Mouse (Mus musculus): ENCODE data around the gene Med13l.

The Med13l gene

GRCm38 (mm10) chr5:118691025-118691709, 130.7 kb downstream of the Med13l start:
- DNase-seq (ENCODE audit: low read depth, low spot score) = no peak

GRCm38 (mm10) chr5:118691710-118692040, 131.2 kb downstream of the Med13l start:
- DNase-seq (ENCODE audit: low read depth, low spot score) = no peak

- DNase-seq (ENCODE audit: low read depth, low spot score) = no peak
Measured at GRCm38 (mm10) chr5:118693996-118694395, 133.5 kb downstream of the Med13l start.

GRCm38 (mm10) chr5:118697073-118697472, 136.6 kb downstream of the Med13l start:
- no peak for DNase-seq (ENCODE audit: low read depth, low spot score)

- DNase-seq (ENCODE audit: low read depth, low spot score) = no peak
Measured at GRCm38 (mm10) chr5:118700978-118701377, 140.5 kb downstream of the Med13l start.

GRCm38 (mm10) chr5:118702674-118703073, 142.2 kb downstream of the Med13l start:
- DNase-seq (ENCODE audit: low read depth, low spot score) = no peak

DNA sequence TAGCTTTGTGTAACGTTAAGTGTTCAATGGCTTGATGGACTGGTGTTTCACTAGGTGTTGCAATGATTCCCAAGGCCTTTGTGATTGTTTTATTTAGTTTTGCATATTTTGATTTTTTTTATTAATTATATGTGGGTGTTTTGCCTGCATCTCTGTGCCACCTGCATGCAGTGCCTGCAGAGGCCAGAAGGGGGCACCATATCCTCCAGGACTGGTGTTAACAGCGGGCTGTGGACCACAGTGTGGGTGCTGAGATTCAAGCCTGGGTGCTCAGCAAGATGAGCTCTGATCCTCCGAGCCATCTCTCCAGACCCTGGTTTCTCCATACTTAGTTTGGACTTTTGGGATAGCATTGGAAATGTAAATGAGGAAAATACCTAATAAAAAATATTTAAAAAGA, 143.7 kb downstream of the Med13l start:
- DNase-seq (ENCODE audit: low read depth, low spot score) = no peak

- DNase-seq (ENCODE audit: low read depth, low spot score) = no peak
Measured at GRCm38 (mm10) chr5:118704960-118705359, 144.5 kb downstream of the Med13l start.

DNA sequence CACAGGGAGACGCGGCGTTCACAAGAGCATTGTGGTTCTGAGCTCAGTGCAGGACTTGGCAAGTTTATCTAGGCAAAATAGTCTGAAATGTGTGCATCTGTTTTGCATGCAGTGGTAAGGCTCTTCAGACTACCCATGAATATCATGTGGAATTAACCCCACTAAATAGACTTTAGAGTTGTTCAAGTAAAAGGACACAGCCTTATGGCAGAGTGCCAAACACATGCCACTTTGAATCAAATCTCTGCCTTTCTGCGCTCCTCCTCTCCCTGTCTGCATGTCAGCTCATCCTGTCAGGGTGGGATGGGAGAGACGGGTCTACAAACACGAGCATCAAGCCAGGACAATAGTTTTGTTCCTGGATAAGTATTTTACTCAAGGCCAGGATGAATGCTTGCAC, 145.5 kb downstream of the Med13l start:
- no peak for DNase-seq (ENCODE audit: low read depth, low spot score)

DNA sequence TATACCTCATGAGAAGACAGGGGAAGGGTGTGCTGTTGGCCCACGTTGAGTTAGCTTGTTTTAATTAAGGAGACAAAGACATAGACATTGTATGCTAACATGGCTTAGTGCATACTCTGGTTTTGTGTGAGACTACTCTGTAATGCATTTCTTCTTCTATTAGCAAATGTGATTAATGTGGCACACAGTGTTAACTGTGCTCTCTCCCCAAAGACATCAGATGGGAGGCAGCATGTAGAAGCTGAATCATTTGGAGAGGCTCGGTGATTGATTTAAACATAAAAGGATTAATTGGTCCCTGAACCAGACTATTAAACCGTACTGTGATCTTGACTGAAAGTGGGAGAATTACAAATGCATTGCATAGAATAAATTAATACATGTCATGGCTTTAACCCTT, 145.9 kb downstream of the Med13l start:
- no peak for DNase-seq (ENCODE audit: low read depth, low spot score)

DNA sequence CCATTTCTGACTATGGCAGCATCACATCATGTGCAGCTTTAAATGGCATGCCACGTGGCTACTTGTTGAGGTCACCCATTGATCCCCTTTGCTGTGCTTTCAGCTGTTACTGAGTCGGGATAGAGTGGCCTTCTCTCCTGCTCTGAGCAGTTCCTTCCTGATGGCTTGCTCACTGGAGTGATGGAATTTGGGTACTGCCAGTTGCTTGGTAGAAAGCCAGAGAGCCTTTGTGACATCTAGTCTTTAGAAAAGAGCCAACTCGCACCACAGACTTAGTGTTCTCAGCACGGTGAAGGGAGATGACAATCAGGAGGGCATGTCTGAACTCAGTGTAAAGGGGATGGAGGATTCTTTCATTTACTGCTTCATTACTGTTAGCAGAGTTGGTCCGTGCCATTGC, 147.0 kb downstream of the Med13l start:
- DNase-seq (ENCODE audit: low read depth, low spot score) = no peak

DNA sequence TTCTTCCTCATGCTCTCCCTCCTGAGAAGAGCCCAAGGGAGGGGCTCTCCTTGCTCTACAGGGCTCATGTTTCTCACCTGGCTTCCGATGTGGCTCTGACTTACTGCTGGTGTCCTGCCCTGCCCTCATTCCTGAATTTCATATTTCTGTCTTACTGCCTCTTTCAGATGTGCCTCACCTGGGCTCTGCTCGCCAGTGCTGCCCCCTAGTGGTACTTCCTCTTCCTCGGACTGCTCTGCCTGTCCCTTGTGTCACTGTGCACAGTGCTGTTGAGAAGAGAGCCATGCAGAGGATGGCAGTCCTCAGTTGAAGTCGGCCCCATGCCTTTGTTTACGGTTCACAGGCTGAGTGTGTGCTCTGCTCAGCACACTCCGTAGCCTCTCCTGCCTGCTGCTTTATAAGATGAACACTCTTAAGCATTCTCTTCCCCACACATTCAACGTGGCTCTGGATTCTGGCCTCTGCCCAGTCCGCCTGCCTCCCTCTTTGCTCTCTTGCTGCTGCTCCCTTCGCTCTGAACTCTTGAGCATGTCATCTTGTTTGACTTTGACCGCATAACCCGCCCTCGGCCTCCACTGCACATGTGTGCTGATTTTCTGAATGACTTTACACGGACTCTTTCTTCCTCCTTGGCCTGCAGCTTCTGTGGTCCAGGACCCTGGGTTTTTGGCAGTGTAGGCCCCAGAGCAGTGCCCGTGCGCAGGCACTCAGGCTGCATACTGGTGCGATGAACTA, 147.9 kb downstream of the Med13l start:
- DNase-seq (ENCODE audit: low read depth, low spot score) = peak; percentile 68

DNA sequence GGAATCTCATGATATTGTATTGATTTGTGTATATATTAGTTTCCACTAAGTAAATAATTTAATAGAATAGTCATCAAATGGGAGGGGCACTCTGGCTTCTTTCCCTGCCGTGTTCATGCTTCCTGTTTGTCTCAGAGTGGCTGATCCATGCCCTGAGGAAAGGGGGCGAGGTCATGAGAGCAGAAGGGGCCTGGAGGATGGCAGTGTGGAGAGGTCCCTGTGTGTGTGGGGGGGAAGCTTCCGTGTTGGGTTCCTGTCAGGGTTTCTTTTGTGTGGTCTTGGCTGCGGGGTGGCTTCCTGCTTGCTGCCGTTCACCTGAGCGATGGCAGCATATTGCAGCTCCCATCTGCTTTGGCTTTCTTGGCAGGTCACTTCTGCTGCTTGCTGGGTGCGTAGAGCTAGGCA, 149.4 kb downstream of the Med13l start:
- DNase-seq (ENCODE audit: low read depth, low spot score) = no peak

GRCm38 (mm10) chr5:118715518-118715917, 155.0 kb downstream of the Med13l start:
- DNase-seq (ENCODE audit: low read depth, low spot score) = no peak

DNA sequence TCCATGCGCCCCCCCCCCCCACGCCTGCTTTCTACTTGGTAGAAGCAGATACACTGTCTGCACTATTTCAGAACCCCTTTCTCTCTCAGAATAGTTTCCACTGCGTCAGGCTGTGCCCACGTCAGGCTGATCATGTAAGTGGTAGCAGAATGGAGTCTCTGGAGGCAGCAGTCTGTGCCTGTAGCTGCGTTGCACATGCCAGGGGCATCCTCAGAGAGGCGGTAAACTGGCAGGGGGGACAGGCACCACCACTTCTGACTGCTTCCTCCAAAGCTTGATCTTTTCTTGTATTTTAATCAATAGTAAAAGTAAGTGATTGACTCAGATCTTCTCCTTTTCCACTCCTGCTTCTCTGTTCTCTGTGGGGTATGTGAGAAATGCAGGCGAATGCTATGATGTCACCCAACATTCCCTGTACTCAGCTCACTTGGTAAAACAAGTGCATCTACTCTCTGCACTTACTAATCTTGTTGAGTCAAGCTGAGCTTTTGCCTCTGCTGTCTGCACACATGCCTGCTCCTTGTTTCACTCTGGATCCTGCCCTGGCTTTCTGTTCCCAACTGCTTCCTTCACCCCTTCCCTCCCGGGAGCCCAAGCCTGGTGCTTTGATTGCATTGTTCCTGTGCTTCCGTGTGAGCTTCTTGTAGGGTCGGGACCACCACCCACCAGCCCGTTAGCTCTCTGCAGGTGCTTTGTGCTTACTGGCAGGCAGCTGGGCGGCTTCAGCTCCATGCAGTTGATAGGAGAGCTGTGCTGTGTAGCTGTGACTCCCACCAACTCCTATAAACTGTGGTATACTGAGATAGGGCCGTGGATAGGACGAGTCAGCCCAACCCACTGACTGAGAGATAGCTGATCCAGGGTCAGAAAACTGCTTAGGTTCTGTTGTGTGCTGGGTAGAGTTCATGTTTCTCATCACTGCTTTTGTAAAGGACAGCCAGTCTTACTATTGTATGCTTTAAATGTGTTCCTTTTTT, 156.1 kb downstream of the Med13l start:
- DNase-seq (ENCODE audit: low read depth, low spot score) = no peak

DNA sequence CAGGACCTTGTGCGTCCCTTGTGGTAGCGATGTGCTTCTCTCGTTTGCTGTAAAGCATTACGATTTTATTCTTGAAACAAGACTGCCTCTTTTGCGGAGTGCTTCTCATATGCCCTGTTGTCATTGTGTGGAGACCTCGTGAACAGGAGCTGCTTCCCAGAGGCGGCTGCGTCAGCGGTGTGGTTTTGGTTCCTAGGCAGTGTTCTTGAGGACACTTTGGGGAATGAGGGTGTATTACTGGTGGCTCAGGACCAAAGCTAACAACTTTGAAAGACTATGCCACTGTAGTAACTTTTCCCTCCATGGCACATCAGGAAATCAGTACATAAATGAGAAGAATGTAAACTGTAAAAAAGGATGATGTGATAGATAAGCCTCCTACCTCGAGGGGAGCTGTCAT, 157.0 kb downstream of the Med13l start:
- no peak for DNase-seq (ENCODE audit: low read depth, low spot score)

DNA sequence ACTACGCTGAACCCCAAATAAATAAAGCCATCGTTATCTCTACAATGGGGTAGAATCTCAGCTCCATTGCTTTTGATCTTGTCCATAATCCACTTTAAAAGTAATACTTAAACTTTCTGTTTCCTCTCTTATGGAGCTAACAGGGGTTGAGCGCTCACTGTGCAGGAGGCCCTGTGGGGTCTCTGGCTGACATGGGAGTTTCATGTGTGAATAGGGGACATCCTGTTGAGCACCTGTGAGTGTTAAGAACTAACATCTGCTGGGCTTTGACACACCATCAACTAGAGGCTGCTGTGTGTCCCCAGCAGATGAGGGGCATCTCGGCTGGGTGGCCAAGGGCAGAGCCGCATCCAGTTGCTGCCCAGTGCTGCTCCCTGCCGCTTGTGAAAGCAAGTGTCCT, 157.6 kb downstream of the Med13l start:
- no peak for DNase-seq (ENCODE audit: low read depth, low spot score)

DNA sequence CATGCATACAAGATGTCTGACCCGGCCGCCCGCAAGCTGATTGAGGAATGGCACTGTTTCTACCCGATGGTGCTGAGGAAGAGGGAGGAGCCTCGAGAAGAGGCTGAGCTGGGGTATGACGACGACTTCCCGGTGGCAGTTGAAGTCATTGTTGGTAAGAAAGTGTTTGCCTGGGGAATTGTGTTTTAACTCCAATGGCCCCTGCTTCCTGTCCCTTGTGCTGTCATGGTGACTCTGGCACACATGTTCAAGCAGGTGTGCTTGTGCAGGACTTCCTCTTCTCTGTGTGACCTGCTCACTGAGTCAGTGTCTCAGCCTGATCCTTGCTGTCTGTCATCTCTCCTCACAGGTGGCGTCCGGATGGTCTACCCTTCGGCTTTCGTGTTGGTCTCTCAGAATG, 160.9 kb downstream of the Med13l start:
- no peak for DNase-seq (ENCODE audit: low read depth, low spot score)

DNA sequence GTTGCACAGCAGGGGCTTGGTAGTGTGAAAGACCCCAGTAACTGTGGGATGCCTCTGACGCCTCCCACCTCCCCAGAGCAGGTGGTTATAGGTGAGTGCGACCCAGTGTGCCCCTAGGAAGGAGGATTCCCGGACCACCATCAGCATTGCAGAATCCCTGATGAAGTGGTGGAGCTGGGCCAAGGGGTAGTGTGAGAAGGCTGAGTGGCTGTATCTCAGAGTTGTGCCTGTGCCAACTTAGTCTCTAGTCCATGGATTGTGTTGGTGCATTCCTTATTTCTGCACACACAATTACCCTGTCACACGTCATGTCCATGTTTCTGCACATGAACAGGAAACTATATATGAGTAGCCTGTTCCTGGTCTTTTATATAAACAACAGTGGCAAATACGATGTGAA, 161.4 kb downstream of the Med13l start:
- DNase-seq (ENCODE audit: low read depth, low spot score) = no peak

DNA sequence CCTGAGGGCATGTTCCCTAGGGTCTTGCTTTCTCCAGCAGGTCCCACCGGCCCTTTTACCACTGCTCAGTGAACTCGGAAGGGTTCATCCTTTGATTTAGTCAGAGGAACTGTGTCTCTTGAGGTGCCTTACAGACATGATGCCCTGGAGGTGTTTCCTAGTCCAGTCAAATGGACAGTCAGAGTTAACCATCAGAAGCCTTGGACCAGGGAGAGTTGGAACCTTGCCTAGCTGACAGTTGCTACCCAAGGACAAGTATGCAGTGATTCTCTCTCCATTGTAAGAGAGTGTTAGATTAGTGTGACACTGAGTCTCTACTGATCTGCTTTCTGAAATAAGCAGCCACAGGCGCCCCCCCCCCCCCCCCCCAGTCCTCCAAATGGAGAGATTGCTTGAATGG, 162.0 kb downstream of the Med13l start:
- DNase-seq (ENCODE audit: low read depth, low spot score) = no peak

DNA sequence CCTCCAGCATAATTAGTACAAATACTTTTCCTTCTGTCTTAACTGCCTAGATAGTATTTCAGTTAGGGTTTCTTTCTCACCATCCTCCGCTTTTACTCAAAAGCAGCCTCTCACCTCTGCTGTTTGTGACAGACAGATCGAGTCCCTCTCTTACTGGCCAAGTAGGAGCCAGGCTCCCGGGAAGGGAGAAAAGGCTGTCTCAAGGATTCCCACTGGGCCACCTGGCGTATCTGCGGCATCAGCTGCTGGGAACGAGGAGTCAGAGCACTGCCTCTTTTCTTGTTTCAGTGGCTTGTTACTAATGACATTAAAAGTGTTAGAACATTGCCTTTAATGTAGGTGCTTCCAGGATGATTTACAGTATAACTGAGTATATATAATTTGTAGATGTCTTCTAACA, 164.9 kb downstream of the Med13l start:
- DNase-seq (ENCODE audit: low read depth, low spot score) = no peak

DNA sequence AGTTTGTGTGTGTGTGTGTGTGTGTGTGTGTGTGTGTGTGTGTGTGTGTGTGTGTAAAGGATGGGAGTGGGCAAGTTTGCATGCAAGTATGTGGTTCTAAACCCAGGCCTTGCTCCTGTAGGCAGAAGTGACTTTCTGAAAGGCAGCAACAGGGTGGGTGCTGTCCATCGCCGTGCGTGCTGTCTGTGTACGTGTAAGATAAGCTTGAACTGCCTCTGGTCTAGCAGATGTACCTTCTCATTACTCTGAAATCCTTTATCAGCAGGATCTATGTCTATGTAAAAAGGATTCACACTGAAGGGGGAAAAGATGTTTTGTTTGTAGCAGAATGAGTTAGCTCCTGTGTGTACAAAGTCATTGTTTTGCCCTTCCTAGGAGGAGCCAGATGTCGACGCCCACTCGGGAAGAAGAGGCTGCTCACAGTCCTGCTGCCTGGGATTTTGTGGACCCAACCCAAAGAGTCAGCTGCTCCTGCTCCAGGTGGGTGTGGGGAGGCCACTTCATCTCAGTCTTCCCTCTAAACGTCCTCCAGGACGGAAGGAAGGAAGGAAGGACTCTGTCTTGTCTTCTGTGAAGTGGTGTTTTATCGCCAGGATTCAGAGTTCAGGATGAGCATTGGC, 165.5 kb downstream of the Med13l start:
- no peak for DNase-seq (ENCODE audit: low read depth, low spot score)
